In genomic region chr15:85266729-85267434, GRCm38 (mm10) we compare ENCODE assay signal across 8 mouse cellular contexts.
A peak's percentile ranks its signal among the peaks of the same experiment; 100 is the strongest.
DNase-seq lines count a peak whose midpoint lies in the region; ATAC-seq and TF ChIP-seq lines count a peak whose summit lies in the region.

No protein-coding gene starts in this region.

- DNase-seq in A20 (ENCODE audit: low read depth, low spot score) (peak; percentile 72), ZHBTc4 (ENCODE audit: low read depth, low spot score) (peak; percentile 84)
- DNase-seq in cerebellum, postnatal 36 days: peak; percentile 83 to 89
- peak; percentile 66 to 67 for DNase-seq in gastrocnemius, adult 8-10 months (ENCODE audit: low spot score in 2 of 2)
- peak; percentile 82 to 95 for DNase-seq in layer of hippocampus, adult 2 months (ENCODE audit: low spot score in 2 of 2)
- DNase-seq in retina, postnatal 7 days (ENCODE audit: low read depth, low spot score): peak; percentile 77
- peak; percentile 88 for DNase-seq in urinary bladder, postnatal 14 days (ENCODE audit: low spot score)

- no peak overlapping the region for H3K27ac ChIP-seq in layer of hippocampus, adult 2 months
- no peak overlapping the region; the same call in 1 of the 2 replicates for H3K27ac ChIP-seq in lung, embryonic 15.5 days

- H3K4me2 ChIP-seq in lung, embryonic 15.5 days: no peak overlapping the region

- H3K36me3 ChIP-seq in lung, embryonic 15.5 days: peaks cover 12% of the 10 kb centered on the region

- H3K4me3 ChIP-seq in layer of hippocampus, adult 2 months: no peak overlapping the region
- H3K4me3 ChIP-seq in lung, embryonic 15.5 days: no peak overlapping the region

- no peak overlapping the region for H3K9ac ChIP-seq in lung, embryonic 15.5 days

- WGBS in lung, embryonic 15.5 days: 38% methylated on average over 14 of the region's 14 CpGs

- peaks cover 16% of the 10 kb centered on the region for H3K4me1 ChIP-seq in lung, embryonic 15.5 days

- TF ChIP-seq CTCF in layer of hippocampus, adult 2 months (conservative IDR thresholded peaks at IDR 0.05): peak; percentile 80

- H3K9me3 ChIP-seq in lung, embryonic 15.5 days: no peaks in the 10 kb centered on the region

- ATAC-seq in lung, embryonic 15.5 days (ENCODE audit: borderline replicate concordance, extremely low read depth, low FRiP score, low TSS enrichment): 0 out of 2 replicates have a peak, but pooled peaks have one; percentile 2

- H3K27me3 ChIP-seq in lung, embryonic 15.5 days: no peaks in the 10 kb centered on the region
